Mouse (Mus musculus) adrenal gland, postnatal 10 days (tissue): Measurements from ENCODE around the gene Abcb5. TPM values are rescaled to one million over a fixed set of nuclear protein-coding genes. Genes with fewer than 3 reads are reported as not detected.

Experiments
- DNase-seq: peaks from one replicate; pipeline ENCODE4 v3.0.0; 2021; ENCODE audit warnings: mixed read lengths
- total RNA-seq, 2 experiments: library from RNA; stranded (reverse); gene quantifications; 2 replicates each; pipeline ENCODE4 v1.2.3; 2021

Gene Abcb5
- total RNA-seq, 2 experiments from 2014 or later: 0.09 to 0.27 TPM

- no peak for DNase-seq
These were observed 118.2 kb downstream of the Abcb5 start for GRCm38 (mm10) chr12:118847861-118848495.

GRCm38 (mm10) chr12:118847381-118847780, 118.8 kb downstream of the Abcb5 start:
- DNase-seq: no peak

GRCm38 (mm10) chr12:118846649-118847321, 119.4 kb downstream of the Abcb5 start:
- peak; percentile 59 for DNase-seq

- no peak for DNase-seq
These were observed 120.0 kb downstream of the Abcb5 start, which contains the start of gene Sp8 for GRCm38 (mm10) chr12:118846221-118846620. Gene Sp8, plus strand, starts transcription at chr12:118846329.

DNA sequence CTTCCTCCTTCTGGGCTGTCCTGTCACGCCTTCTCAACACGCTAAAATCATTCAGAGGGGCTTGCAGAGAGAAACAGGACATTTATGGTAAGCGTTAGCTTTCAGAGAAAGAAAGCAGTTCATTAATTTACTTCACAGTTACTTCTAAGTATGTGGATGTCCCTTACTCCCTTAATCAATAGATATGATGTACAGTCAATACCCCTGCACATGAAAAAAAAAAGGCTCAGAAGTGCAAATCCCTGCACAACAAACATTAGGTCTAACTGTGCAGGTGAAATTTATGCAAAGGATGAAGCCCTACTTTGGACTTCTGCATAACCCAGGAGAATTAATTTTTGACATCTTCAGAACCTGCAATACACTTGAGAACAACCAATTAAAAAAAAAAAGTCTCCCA, 120.9 kb downstream of the Abcb5 start:
- DNase-seq: no peak

GRCm38 (mm10) chr12:118844841-118845240, 121.4 kb downstream of the Abcb5 start:
- DNase-seq: no peak

GRCm38 (mm10) chr12:118844111-118844510, 122.1 kb downstream of the Abcb5 start:
- no peak for DNase-seq

DNA sequence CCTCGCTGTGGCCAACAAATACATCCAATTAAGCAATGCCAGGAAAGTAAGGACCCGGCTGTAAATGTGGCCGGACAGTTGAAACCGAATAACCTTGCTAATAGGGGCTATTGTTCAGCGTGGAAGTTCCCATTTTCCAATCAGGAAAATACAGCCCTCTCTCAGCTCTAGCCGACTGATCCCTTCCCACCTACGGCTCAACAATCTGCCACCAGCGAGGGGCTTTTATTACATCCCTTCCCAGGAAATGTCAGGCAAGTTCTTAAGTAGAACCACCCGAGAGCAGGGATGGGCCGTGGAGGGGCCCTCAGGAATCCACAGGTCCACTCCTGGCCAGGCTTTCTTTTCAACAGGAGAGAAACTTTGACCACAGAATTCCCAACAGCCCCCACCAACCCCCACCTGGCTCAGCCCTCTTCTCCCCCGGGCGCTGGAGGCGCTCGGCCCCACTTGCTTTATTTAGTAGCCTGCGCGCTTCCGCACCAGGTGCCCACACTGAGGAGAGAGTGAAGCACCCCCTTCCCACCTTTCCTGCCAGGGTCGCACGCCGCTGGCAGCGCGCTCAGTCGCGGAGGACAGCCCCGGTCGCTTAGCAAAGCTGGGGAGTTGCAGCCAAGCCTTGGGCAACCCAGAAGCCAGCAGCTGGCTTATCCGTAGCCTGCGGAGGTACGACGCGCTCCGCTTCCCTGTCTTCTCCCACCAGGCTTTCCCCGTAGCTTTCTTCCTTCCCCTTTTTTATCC, 123.4 kb downstream of the Abcb5 start:
- DNase-seq: no peak

- no peak for DNase-seq
These were observed 124.2 kb downstream of the Abcb5 start for GRCm38 (mm10) chr12:118841971-118842550.

DNA sequence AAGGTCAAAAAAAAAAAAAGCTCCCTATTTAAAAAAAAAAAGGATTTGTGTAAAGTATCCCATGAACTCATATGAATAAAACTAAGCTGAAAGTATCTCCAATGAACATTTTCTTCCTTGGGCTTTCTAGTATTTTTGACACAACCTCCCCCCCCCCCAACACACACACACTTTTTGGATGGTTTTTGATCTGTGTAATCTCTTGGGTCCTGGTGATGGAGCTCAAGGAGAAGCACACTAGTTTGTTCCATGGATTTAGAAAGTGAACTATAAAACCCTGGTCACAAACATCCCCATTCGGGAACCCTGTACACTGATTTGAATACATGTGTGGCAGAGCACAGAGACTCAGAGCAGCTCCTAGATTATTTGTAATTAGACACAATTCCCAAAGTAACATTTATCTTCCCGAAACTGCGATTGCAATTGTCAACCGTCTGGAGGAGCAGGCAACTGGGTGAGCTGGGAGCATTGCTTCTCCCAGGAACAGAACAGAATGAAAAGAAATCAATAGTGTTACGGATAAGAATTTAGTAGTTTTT, 124.8 kb downstream of the Abcb5 start:
- no peak for DNase-seq

- no peak for DNase-seq
These were observed 125.4 kb downstream of the Abcb5 start for GRCm38 (mm10) chr12:118840861-118841260.

- no peak for DNase-seq
These were observed 125.9 kb downstream of the Abcb5 start for GRCm38 (mm10) chr12:118840301-118840700.

GRCm38 (mm10) chr12:118839398-118839797, 126.8 kb downstream of the Abcb5 start:
- no peak for DNase-seq

GRCm38 (mm10) chr12:118838260-118838659, 128.0 kb downstream of the Abcb5 start:
- no peak for DNase-seq

DNA sequence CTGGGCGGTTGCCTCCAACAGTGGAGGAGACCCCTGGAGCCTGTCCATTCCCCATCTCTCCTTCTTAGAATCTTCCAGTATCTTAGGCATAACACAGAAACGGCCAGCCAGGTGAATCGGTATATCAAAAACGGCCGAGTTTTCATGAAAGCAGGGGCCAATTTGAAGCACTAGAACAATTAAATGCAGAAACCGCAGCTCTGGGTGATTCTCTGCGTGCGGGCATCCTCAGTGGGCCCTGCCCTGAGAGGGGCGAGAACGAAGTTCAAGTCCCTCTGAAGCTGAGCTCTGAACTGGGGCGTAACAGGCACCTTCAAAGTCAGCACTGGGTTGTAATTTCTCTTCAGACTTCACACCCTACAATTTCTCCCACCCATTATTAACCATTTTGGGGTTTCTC, 128.9 kb downstream of the Abcb5 start:
- no peak for DNase-seq

- peak; percentile 61 for DNase-seq
These were observed 129.5 kb downstream of the Abcb5 start for GRCm38 (mm10) chr12:118836411-118837341.

- DNase-seq: no peak
These were observed 136.3 kb downstream of the Abcb5 start for GRCm38 (mm10) chr12:118829881-118830280.
